Mouse (Mus musculus) hindbrain, embryonic 16.5 days (tissue): ENCODE data around the gene Rps6kb2. TPM values are rescaled to one million over a fixed set of nuclear protein-coding genes. Genes with fewer than 3 reads are reported as not detected.
"Not testable (repeated sequence)": the region's sequence is repeated elsewhere in the genome, so short reads cannot be mapped to it uniquely, and the experiment has no call there.

ENCODE experiments used
- ATAC-seq: fragments of 200-750 bp; cut with Nextera tagmentation; 2 replicates; pipeline ENCODE4 v1.8.0; 2017; ENCODE audit warnings: moderate TSS enrichment, moderate library complexity
- H3K27ac ChIP-seq: fragments of 300-500 bp; sonication (generic); 2 replicates; pipeline ENCODE4 v1.5.1; 2014; ENCODE audit warnings: low read depth, mild to moderate bottlenecking, control low read depth, low read length, moderate library complexity
- H3K27me3 ChIP-seq: fragments of 300-500 bp; sonication (generic); replicated peaks from 2 replicates; pipeline ENCODE4 v1.6.1; 2014; ENCODE audit warnings: low read length; ENCODE audit not compliant: control insufficient read depth, insufficient read depth
- H3K36me3 ChIP-seq: fragments of 300-500 bp; sonication (generic); 2 replicates; pipeline ENCODE4 v1.6.1; 2014; ENCODE audit warnings: mild to moderate bottlenecking, low read length, moderate library complexity, mixed read lengths; ENCODE audit not compliant: control insufficient read depth, insufficient read depth
- H3K4me1 ChIP-seq: fragments of 300-500 bp; sonication (generic); 2 replicates; pipeline ENCODE4 v1.6.1; 2014; ENCODE audit warnings: low read depth, low read length; ENCODE audit not compliant: control insufficient read depth, insufficient read depth
- H3K4me2 ChIP-seq: fragments of 300-500 bp; sonication (generic); 2 replicates; pipeline ENCODE4 v1.6.1; 2014; ENCODE audit warnings: mild to moderate bottlenecking, low read length, control low read depth, moderate library complexity
- H3K4me3 ChIP-seq: fragments of 300-500 bp; sonication (generic); 2 replicates; pipeline ENCODE4 v1.5.1; 2014; ENCODE audit warnings: mild to moderate bottlenecking, low read length, control low read depth, moderate library complexity
- H3K9ac ChIP-seq: fragments of 300-500 bp; sonication (generic); 2 replicates; pipeline ENCODE4 v1.6.1; 2014; ENCODE audit warnings: low read depth, mild to moderate bottlenecking, control low read depth, low read length, moderate library complexity
- H3K9me3 ChIP-seq: fragments of 300-500 bp; sonication (generic); 2 replicates; pipeline ENCODE4 v1.6.1; 2014; ENCODE audit warnings: mild to moderate bottlenecking, low read length, moderate library complexity; ENCODE audit not compliant: control insufficient read depth
- WGBS: fragments of 180-500 bp; shearing (Covaris S2); extraction: QIAGEN DNeasy Blood & Tissue Kit; methylation state at CpG from one replicate; pipeline ENCODE4 v1.1.7; 2014; 5-methylcytosine and 5-hydroxymethylcytosine counted together
- polyA plus RNA-seq: library from polyadenylated mRNA; unstranded; fragments of >200 nt; fragmentation: Nextera tagmentation; extraction: Ambion mirVana; gene quantifications from 2 replicates; pipeline ENCODE4 v1.2.1, GENCODE M21; 2015

Rps6kb2 gene
- polyA plus RNA-seq, 1 experiment from 2014 or later: 54.1 TPM

- Histone ChIP-seq H3K27me3 (no peaks in the 10 kb centered on the region), H3K9ac (no peak within 1 kb of the TSS), H3K9me3 (no peaks in the 10 kb centered on the region), H3K4me3 (no peak within 1 kb of the TSS), H3K36me3 (no peaks in the 10 kb centered on the region), H3K4me1 (no peaks in the 10 kb centered on the region; the same call in 1 of the 2 replicates), H3K27ac (no peak within 1 kb of the TSS), H3K4me2 (no peak within 1 kb of the TSS)
- WGBS: 72% methylated on average over 2 of the region's 2 CpGs
- no peak for ATAC-seq
Observed at GRCm38 (mm10) chr19:4139446-4139845, 23.7 kb downstream of the Rps6kb2 start, which contains the start of gene Gpr152. Gpr152 (plus strand) TSS chr19:4139787.

DNA sequence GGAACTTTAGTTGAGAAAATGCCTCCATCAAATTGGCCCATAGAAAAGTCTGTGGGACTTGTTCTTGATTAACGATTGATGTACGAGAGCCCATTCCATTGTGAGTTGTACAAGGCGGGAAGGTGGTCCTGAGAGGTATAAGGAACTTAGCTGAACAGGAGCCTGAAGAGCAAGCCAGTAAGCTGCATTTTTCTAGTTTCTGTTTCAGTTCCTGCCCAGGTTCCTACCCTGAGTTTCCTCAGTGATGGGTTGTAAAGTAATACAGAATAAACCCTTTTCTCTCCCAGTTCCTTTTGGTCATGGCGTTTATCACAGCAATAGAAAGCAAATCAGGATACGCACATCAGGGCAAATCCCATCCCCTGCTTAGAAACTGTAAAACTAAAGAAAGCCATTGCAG lies 25.2 kb downstream of the Rps6kb2 start:
- WGBS: 79% methylated on average over 5 of the region's 5 CpGs
- no peak for ATAC-seq
- no peak overlapping the region for H3K27ac ChIP-seq
- H3K4me3 ChIP-seq: no peak overlapping the region
- H3K9me3 ChIP-seq: no peaks in the 10 kb centered on the region
- H3K9ac ChIP-seq: no peak overlapping the region
- no peak overlapping the region for H3K4me2 ChIP-seq
- H3K27me3 ChIP-seq: no peaks in the 10 kb centered on the region
- H3K36me3 ChIP-seq: 0 out of 2 replicates have a peak, but pooled peaks cover under 1% of the 10 kb centered on the region
- H3K4me1 ChIP-seq: no peaks in the 10 kb centered on the region; the same call in 1 of the 2 replicates

- Histone ChIP-seq H3K27ac (no peak overlapping the region), H3K9ac (no peak overlapping the region), H3K4me2 (no peak overlapping the region), H3K4me1 (no peaks in the 10 kb centered on the region; the same call in 1 of the 2 replicates), H3K27me3 (no peaks in the 10 kb centered on the region), H3K9me3 (no peaks in the 10 kb centered on the region), H3K36me3 (0 out of 2 replicates have a peak, but pooled peaks cover 10% of the 10 kb centered on the region), H3K4me3 (no peak overlapping the region)
- WGBS: 80% methylated on average over 5 of the region's 5 CpGs
- ATAC-seq: no peak
Observed at GRCm38 (mm10) chr19:4136463-4136862, 26.7 kb downstream of the Rps6kb2 start.

DNA sequence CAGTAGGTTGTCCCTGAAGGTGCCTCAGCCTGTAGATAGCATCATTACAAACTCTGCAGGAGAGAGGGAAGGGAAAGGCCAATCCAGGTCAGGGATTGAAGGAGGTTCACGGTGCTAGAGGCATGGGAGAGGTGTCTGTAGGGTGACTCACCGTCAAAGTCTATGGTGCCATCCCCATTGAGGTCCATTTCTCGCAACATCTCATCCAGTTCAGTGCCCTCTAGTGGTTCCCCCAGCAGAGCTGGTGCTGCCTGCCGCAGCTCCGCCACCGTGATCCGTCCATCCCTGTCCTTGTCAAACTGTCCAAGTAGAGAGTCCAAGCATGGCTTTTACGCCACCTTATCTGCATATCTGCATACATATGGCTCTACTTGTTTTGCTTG lies 27.2 kb downstream of the Rps6kb2 start:
- 0 out of 2 replicates have a peak, but pooled peaks cover 15% of the 10 kb centered on the region for H3K36me3 ChIP-seq
- H3K9me3 ChIP-seq, H3K4me2 ChIP-seq, ATAC-seq, H3K4me1 ChIP-seq, H3K9ac ChIP-seq, H3K4me3 ChIP-seq, H3K27ac ChIP-seq, H3K27me3 ChIP-seq: not testable (repeated sequence)
- WGBS: 21% methylated on average over 7 of the region's 8 CpGs

DNA sequence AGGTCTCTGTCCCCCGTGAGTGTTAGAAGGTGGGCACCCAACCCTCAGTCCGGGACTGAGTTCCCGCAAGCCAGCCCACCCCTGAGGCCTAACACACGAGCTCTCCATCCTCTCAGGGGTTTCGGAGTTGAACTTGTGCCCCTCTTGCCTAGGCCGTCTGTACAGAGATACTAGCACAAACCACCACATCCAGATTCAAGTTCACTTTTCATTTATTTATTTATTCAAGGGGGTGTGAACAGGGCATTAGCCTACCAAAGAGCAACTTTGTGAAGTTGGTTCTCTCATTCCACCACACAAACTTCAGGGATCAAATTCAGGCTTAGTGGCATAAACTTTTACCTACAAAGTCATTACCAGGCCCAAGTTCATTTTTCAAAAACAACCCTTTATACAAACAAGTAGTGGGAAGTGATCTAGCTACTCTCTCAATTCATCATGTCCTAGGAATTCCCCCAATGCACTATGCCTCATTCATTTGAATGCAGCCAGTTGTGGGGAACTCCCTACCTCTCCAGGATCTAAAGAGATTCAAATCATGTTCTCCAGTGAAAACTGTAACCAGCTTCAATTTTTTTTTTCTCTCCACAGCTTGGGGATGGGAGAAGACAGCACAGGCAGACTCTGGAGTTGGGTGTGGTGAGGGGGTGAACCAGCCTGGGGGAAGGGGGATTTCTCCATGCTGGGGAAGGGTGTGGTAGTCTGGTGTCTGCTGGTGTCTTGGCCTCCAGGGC lies 27.8 kb downstream of the Rps6kb2 start:
- WGBS: 82% methylated on average over 6 of the region's 6 CpGs
- not testable (repeated sequence) for ATAC-seq, H3K4me1 ChIP-seq, H3K27me3 ChIP-seq, H3K9me3 ChIP-seq, H3K4me2 ChIP-seq, H3K4me3 ChIP-seq, H3K27ac ChIP-seq, H3K9ac ChIP-seq
- H3K36me3 ChIP-seq: 0 out of 2 replicates have a peak, but pooled peaks cover 17% of the 10 kb centered on the region

- Histone ChIP-seq H3K9ac (no peak overlapping the region), H3K4me1 (no peaks in the 10 kb centered on the region; the same call in 1 of the 2 replicates), H3K9me3 (no peaks in the 10 kb centered on the region), H3K4me2 (no peak overlapping the region), H3K27ac (no peak overlapping the region), H3K4me3 (no peak overlapping the region), H3K27me3 (no peaks in the 10 kb centered on the region), H3K36me3 (peaks cover 24% of the 10 kb centered on the region)
- no peak for ATAC-seq
- 88% methylated on average over 4 of the region's 4 CpGs for WGBS
Observed at GRCm38 (mm10) chr19:4134354-4134753, 28.8 kb downstream of the Rps6kb2 start.

DNA sequence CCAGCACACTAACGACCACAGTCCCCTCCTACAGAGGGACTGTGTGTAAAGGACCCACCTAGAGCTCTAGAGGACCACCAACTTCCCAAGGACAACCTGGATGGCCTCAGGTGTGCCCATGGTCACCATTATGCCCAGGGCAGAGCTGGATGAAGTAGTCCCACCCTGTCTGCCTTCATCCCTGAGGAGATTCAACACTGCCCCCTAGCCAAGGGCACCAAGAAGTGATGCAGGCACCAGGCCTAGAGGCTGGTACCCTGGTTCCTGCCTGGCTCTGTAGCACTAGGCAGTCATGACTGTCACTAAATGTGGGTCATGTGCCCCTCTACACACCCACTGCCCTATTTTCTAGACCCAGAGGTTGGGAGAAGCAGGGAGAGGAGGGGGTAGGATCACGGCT lies 31.4 kb downstream of the Rps6kb2 start:
- H3K36me3 ChIP-seq: peaks cover 31% of the 10 kb centered on the region
- no peak overlapping the region for H3K4me3 ChIP-seq
- no peak; the same call in 1 of the 2 replicates for ATAC-seq
- H3K9ac ChIP-seq: no peak overlapping the region
- no peaks in the 10 kb centered on the region for H3K9me3 ChIP-seq
- no peak overlapping the region for H3K4me2 ChIP-seq
- H3K4me1 ChIP-seq: peaks cover 7% of the 10 kb centered on the region
- no peak overlapping the region for H3K27ac ChIP-seq
- 80% methylated on average over 2 of the region's 2 CpGs for WGBS
- H3K27me3 ChIP-seq: no peaks in the 10 kb centered on the region

DNA sequence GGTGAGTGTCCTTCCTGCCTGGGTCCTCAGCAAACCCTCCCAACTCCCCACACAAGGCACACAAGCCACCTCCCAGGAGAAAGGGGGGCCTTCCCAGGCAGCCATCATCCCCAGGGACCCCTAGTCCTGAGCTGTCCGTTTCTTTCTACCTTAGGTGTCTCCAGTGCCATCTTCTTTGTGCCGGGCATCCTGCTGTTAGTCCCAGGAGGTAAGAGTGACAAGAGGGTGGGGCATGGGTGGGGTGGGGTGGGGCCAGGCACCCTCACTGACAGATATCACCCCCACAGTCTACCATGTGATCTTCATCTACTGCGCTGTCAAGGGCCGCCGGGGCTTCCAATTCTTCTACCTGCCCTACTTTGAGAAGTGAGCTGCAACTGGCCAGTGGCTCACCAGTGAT lies 32.1 kb downstream of the Rps6kb2 start:
- Histone ChIP-seq H3K4me2 (no peak overlapping the region), H3K4me1 (peaks cover 9% of the 10 kb centered on the region), H3K27ac (no peak overlapping the region), H3K9me3 (no peaks in the 10 kb centered on the region), H3K4me3 (no peak overlapping the region), H3K36me3 (peaks cover 31% of the 10 kb centered on the region), H3K9ac (no peak overlapping the region), H3K27me3 (no peaks in the 10 kb centered on the region)
- WGBS: 94% methylated on average over 5 of the region's 5 CpGs
- ATAC-seq: no peak

DNA sequence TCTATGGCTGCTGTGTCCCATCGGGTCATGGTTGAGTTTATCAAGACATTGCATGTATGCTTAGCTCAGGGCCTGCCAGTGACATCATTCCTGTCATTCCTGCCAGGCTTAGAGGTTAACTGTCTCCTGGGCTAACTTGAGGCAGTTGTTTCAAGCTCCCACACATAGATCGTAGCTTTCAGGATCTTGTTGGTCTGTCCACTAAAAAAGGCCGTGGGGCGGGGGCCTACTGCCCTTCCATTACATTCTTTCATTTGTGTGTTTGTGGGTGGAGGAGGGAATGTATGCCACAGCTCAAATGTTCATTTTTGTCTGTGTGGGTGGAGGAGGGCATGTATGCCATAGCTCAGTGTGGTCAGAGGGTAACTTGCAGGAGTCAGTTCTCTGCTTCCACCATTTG lies 33.0 kb downstream of the Rps6kb2 start:
- Histone ChIP-seq H3K4me1 (peaks cover 9% of the 10 kb centered on the region), H3K9ac (no peak overlapping the region), H3K27ac (no peak overlapping the region), H3K4me2 (no peak overlapping the region), H3K9me3 (no peaks in the 10 kb centered on the region), H3K4me3 (no peak overlapping the region), H3K27me3 (no peaks in the 10 kb centered on the region), H3K36me3 (peaks cover 31% of the 10 kb centered on the region)
- WGBS: 93% methylated on average over 4 of the region's 4 CpGs
- ATAC-seq: no peak
